Mouse (Mus musculus): ENCODE results near the gene Ap1g2. TPM values are rescaled to one million over a fixed set of nuclear protein-coding genes. Genes with fewer than 3 reads are reported as not detected.
A peak's percentile ranks its signal among the peaks of the same experiment; 100 is the strongest.

The Ap1g2 gene
- polyA plus RNA-seq, 1 experiment = 28.2 TPM

- no peaks in the 10 kb centered on the region for H3K4me1 ChIP-seq (ENCODE audit: control insufficient read depth, insufficient read depth, low read length)
- DNase-seq = peak; percentile 14
- H3K27me3 ChIP-seq (replicated peaks; ENCODE audit: control insufficient read depth, insufficient read depth, low read length) = no peaks in the 10 kb centered on the region
- WGBS = 55% methylated on average over 9 of the region's 9 CpGs
- no peak for TF ChIP-seq CTCF (conservative IDR thresholded peaks at IDR 0.05; ENCODE audit: insufficient read depth, insufficient read length, low read depth, low read length)
- H3K36me3 ChIP-seq (ENCODE audit: control insufficient read depth, insufficient read depth, low read length) = no peaks in the 10 kb centered on the region
- H3K27ac ChIP-seq (ENCODE audit: insufficient read depth, low read depth, low read length) = no peak overlapping the region
- no peak overlapping the region for H3K4me3 ChIP-seq (ENCODE audit: insufficient read depth, low read depth, low read length)
These were observed 53.9 kb downstream of the Ap1g2 start for GRCm38 (mm10) chr14:55052496-55052895.

Other genes with a start within 250 kb of the Ap1g2 start
- gene Homez, start 235.6 kb downstream of the Ap1g2 start, polyA plus RNA-seq (2012; rRNA removed) = 9.2 and 9.6 TPM in 2 replicates
- gene Ppp1r3e, start 229.0 kb downstream of the Ap1g2 start, polyA plus RNA-seq (2012; rRNA removed) = 21.0 and 23.5 TPM in 2 replicates
- gene Bcl2l2, start 223.2 kb downstream of the Ap1g2 start, polyA plus RNA-seq (2012; rRNA removed) = 47.1 and 59.0 TPM in 2 replicates
- not detected in 2 replicates for gene Gm20521, start 223.2 kb downstream of the Ap1g2 start, polyA plus RNA-seq (2012; rRNA removed)
- gene Pabpn1, start 214.1 kb downstream of the Ap1g2 start, polyA plus RNA-seq (2012; rRNA removed) = 111 and 114 TPM in 2 replicates
- 63.9 and 85.8 TPM in 2 replicates for gene Slc22a17, start 193.5 kb downstream of the Ap1g2 start, polyA plus RNA-seq (2012; rRNA removed)
- 1.8 and 2.8 TPM in 2 replicates for gene Efs, start 180.5 kb downstream of the Ap1g2 start, polyA plus RNA-seq (2012; rRNA removed)
- not detected in 2 replicates for gene Il25, start 173.9 kb downstream of the Ap1g2 start, polyA plus RNA-seq (2012; rRNA removed)
- 0.59 and 0.79 TPM in 2 replicates for gene Cmtm5, start 170.3 kb downstream of the Ap1g2 start, polyA plus RNA-seq (2012; rRNA removed)
- gene Myh6, start 139.7 kb downstream of the Ap1g2 start, polyA plus RNA-seq (2012; rRNA removed) = 0.75 and 1.5 TPM in 2 replicates
- not detected in 2 replicates for gene Gm17428, start 129.7 kb downstream of the Ap1g2 start, polyA plus RNA-seq (2012; rRNA removed)
- 0.05 and 5.2 TPM in 2 replicates for gene Myh7, start 112.0 kb downstream of the Ap1g2 start, polyA plus RNA-seq (2012; rRNA removed)
- 15.0 and 15.5 TPM in 2 replicates for gene Ngdn, start 91.1 kb downstream of the Ap1g2 start, polyA plus RNA-seq (2012; rRNA removed)
- 2.1 TPM in 2 replicates for gene Zfhx2, start 14.3 kb downstream of the Ap1g2 start, polyA plus RNA-seq (2012; rRNA removed)
- 12.1 and 13.8 TPM in 2 replicates for gene Thtpa, start 11.8 kb downstream of the Ap1g2 start, polyA plus RNA-seq (2012; rRNA removed)
- gene Jph4, start 10.3 kb upstream of the Ap1g2 start, polyA plus RNA-seq (2012; rRNA removed) = 0.19 and 0.25 TPM in 2 replicates
- not detected in 2 replicates for gene Dhrs2, start 115.4 kb upstream of the Ap1g2 start, polyA plus RNA-seq (2012; rRNA removed)